Mouse (Mus musculus) CH12.LX (cell line): ENCODE measurements at regions not wholly inside any gene's neighbourhood (a gene's known extent, or its start where the extent isn't known, plus 50 kb on each side); places are given as distances from the start of the nearest gene placed in this dataset.

ENCODE experiments used
- DNase-seq: peaks from one replicate; pipeline ENCODE4 v3.0.0-alpha.2; 2013; ENCODE audit errors: extremely low read depth
- H3K27ac ChIP-seq: 2 replicates; pipeline ENCODE4 v1.5.1; 2012; ENCODE audit warnings: low read depth, mild to moderate bottlenecking, control low read depth, moderate library complexity; ENCODE audit not compliant: insufficient read depth
- H3K27me3 ChIP-seq: replicated peaks from 2 replicates; pipeline ENCODE3; 2012; ENCODE audit warnings: inconsistent platforms
- H3K36me3 ChIP-seq, 2 experiments: replicated peaks in 1 of 2; 2 replicates each; pipeline versions ENCODE3 to v1.6.1; 2012; ENCODE audit warnings: inconsistent platforms in 1 of 2, low read length in 1 of 2, mild to moderate bottlenecking in 1 of 2, mixed read lengths in 1 of 2, moderate library complexity in 1 of 2; ENCODE audit not compliant: control insufficient read depth in 1 of 2, insufficient read depth in 1 of 2
- H3K4me1 ChIP-seq, 2 experiments: 2 replicates each; pipeline ENCODE4 v1.6.1; 2012; ENCODE audit warnings: inconsistent platforms in 1 of 2, moderate library complexity in 1 of 2; ENCODE audit not compliant: insufficient read depth in 2 of 2, control insufficient read depth in 1 of 2
- H3K4me2 ChIP-seq: 2 replicates; pipeline ENCODE4 v1.6.1; 2012; ENCODE audit warnings: low read depth, mild to moderate bottlenecking, control low read depth; ENCODE audit not compliant: poor library complexity, insufficient read depth, severe bottlenecking
- H3K4me3 ChIP-seq, 3 experiments: fragments of 150-350 bp in 1 of 3; sonication (generic) in 1 of 3; replicated peaks in 1 of 3; 2 replicates each; pipeline versions ENCODE3 to v1.5.1; 2011 to 2012; ENCODE audit warnings: low read depth in 2 of 3, low read length in 2 of 3, mild to moderate bottlenecking in 2 of 3, moderate library complexity in 2 of 3, control low read depth in 1 of 3, improper control_type of control experiment in 1 of 3, inconsistent platforms in 1 of 3, mixed read lengths in 1 of 3; ENCODE audit not compliant: poor library complexity in 1 of 3
- H3K79me2 ChIP-seq: replicated peaks from 2 replicates; pipeline ENCODE4 v1.6.1; 2012; ENCODE audit warnings: mild to moderate bottlenecking, moderate library complexity; ENCODE audit not compliant: control insufficient read depth, poor library complexity, insufficient read depth, severe bottlenecking; ENCODE audit errors: extremely low read depth
- H3K9ac ChIP-seq: 2 replicates; pipeline ENCODE4 v1.6.1; 2012; ENCODE audit warnings: low read depth, mild to moderate bottlenecking, control low read depth, moderate library complexity; ENCODE audit not compliant: insufficient read depth
- H3K9me3 ChIP-seq: replicated peaks from 2 replicates; pipeline ENCODE3; 2012; ENCODE audit warnings: low read length, inconsistent platforms, mixed read lengths
- BHLHE40 ChIP-seq: IDR thresholded peaks from 2 replicates; pipeline ENCODE4 v1.6.1; 2011; ENCODE audit warnings: mild to moderate bottlenecking, low read depth, low read length, improper control_type of control experiment
- CHD1 ChIP-seq: IDR thresholded peaks from 2 replicates; pipeline ENCODE4 v1.6.1; 2012; ENCODE audit warnings: low read depth, low read length, improper control_type of control experiment, inconsistent platforms
- E2F4 ChIP-seq: IDR thresholded peaks from 2 replicates; pipeline ENCODE4 v1.6.1; 2011; ENCODE audit warnings: low read depth, low read length, improper control_type of control experiment; ENCODE audit not compliant: insufficient replicate concordance
- GABPA ChIP-seq: IDR thresholded peaks from 2 replicates; pipeline ENCODE4 v1.6.1; 2012; ENCODE audit warnings: low read depth, low read length, improper control_type of control experiment, inconsistent platforms; ENCODE audit not compliant: insufficient replicate concordance
- HCFC1 ChIP-seq: IDR thresholded peaks from 2 replicates; pipeline ENCODE4 v1.6.1; 2012; ENCODE audit warnings: low read depth, mild to moderate bottlenecking, inconsistent platforms, low read length, improper control_type of control experiment
- IRF4 ChIP-seq: IDR thresholded peaks from 2 replicates; pipeline ENCODE4 v1.6.1; 2014; ENCODE audit warnings: low read depth, mild to moderate bottlenecking, inconsistent platforms, low read length, improper control_type of control experiment
- MAZ ChIP-seq: IDR thresholded peaks from 2 replicates; pipeline ENCODE4 v1.6.1; 2012; ENCODE audit warnings: low read depth, mild to moderate bottlenecking, inconsistent platforms, low read length, improper control_type of control experiment, moderate library complexity
- MEF2A ChIP-seq: IDR thresholded peaks from 2 replicates; pipeline ENCODE4 v1.6.1; 2014; ENCODE audit warnings: low read depth, mild to moderate bottlenecking, inconsistent platforms, low read length, improper control_type of control experiment, borderline replicate concordance
- MYC ChIP-seq: IDR thresholded peaks from 2 replicates; pipeline ENCODE4 v1.6.1; 2011; ENCODE audit warnings: low read depth, mild to moderate bottlenecking, improper control_type of control experiment, low read length
- NELFE ChIP-seq: IDR thresholded peaks from 2 replicates; pipeline ENCODE4 v1.6.1; 2011; ENCODE audit warnings: low read depth, low read length, improper control_type of control experiment
- PAX5 ChIP-seq: IDR thresholded peaks from 2 replicates; pipeline ENCODE4 v1.6.1; 2012; ENCODE audit warnings: low read length, inconsistent platforms, mixed read lengths
- POLR2A ChIP-seq: IDR thresholded peaks from 2 replicates; pipeline ENCODE4 v1.6.1; 2011; ENCODE audit warnings: low read depth, mild to moderate bottlenecking, improper control_type of control experiment, low read length
- RCOR1 ChIP-seq: conservative IDR thresholded peaks from 2 replicates; pipeline ENCODE4 v1.6.1; 2012; ENCODE audit warnings: low read depth, mild to moderate bottlenecking, inconsistent platforms, low read length, improper control_type of control experiment
- UBTF ChIP-seq: IDR thresholded peaks from 2 replicates; pipeline ENCODE4 v1.6.1; 2012; ENCODE audit warnings: low read depth, mild to moderate bottlenecking, inconsistent platforms, low read length, improper control_type of control experiment, moderate library complexity
- USF1 ChIP-seq: IDR thresholded peaks from 2 replicates; pipeline ENCODE4 v1.6.1; 2014; ENCODE audit warnings: low read depth, mild to moderate bottlenecking, inconsistent platforms, low read length, improper control_type of control experiment
- USF2 ChIP-seq: conservative IDR thresholded peaks from 2 replicates; pipeline ENCODE4 v1.6.1; 2011; ENCODE audit warnings: low read depth, low read length, improper control_type of control experiment
- ZC3H11A ChIP-seq: IDR thresholded peaks from 2 replicates; pipeline ENCODE4 v1.6.1; 2012; ENCODE audit warnings: low read depth, mild to moderate bottlenecking, inconsistent platforms, low read length, improper control_type of control experiment
- ZNF384 ChIP-seq: IDR thresholded peaks from 2 replicates; pipeline ENCODE4 v1.6.1; 2012; ENCODE audit warnings: low read depth, low read length, improper control_type of control experiment, inconsistent platforms
- dilution Hi-C: fragments of 300-500 bp; cut with MboI; formaldehyde crosslinking; loops from 2 replicates; pipeline ENCODE4 v1.14.3; 2020; ENCODE audit warnings: low sequenced_read_pairs; ENCODE audit not compliant: extremely low pct_unique_long_range_greater_than_20kb, extremely low pct_ligation_motif_present
- in situ Hi-C: fragments of 300-500 bp; cut with MboI; formaldehyde crosslinking; loops from 3 replicates; pipeline ENCODE4 v1.14.3; 2019; ENCODE audit warnings: low sequenced_read_pairs, low pct_ligation_motif_present, low pct_unique_long_range_greater_than_20kb, mixed read lengths

DNA sequence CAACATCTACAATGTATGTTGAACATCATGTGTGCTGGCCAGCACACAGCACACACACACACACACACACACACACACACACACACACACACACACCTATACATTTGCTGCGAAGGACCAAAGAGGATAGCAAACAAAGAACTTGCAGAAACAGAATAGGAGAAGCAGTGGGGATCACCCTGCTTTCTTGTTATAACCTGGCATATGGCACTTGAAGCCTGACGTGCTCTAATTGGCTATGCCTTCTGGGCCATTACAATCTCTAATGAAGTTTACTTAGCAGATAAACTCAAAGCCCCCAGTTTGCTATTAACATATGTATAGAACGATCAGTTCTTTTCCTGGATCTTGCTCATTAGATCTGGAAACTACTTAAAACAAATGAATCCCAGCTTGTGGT, 407.2 kb downstream of the Ipmk start:
- no peak overlapping the region for H3K27ac ChIP-seq
- no peak for DNase-seq
- H3K9me3 ChIP-seq = peaks cover 7% of the 10 kb centered on the region
- H3K36me3 ChIP-seq = no peaks in the 10 kb centered on the region
- H3K27me3 ChIP-seq = no peaks in the 10 kb centered on the region
- H3K4me3 ChIP-seq = no peak overlapping the region
- in situ Hi-C loops = no loop called here
- dilution Hi-C loops = no loop called here
- no peak overlapping the region for H3K4me2 ChIP-seq
- H3K9ac ChIP-seq = no peak overlapping the region
- H3K79me2 ChIP-seq = no peaks in the 10 kb centered on the region
- TF ChIP-seq USF1 (no peak), HCFC1 (no peak), ZNF384 (no peak)
- no peaks in the 10 kb centered on the region for H3K4me1 ChIP-seq

GRCm38 (mm10) chr10:71778903-71779302, 431.3 kb downstream of the Ipmk start:
- Histone ChIP-seq H3K9me3 (peaks cover 6% of the 10 kb centered on the region), H3K4me1 (no peaks in the 10 kb centered on the region), H3K27ac (no peak overlapping the region), H3K9ac (no peak overlapping the region), H3K4me2 (no peak overlapping the region), H3K4me3 (no peak overlapping the region), H3K79me2 (no peaks in the 10 kb centered on the region), H3K27me3 (no peaks in the 10 kb centered on the region), H3K36me3 (no peaks in the 10 kb centered on the region)
- in situ Hi-C loops = no loop called here
- DNase-seq = no peak
- TF ChIP-seq MAZ = no peak
- TF ChIP-seq GABPA = no peak
- no peak for TF ChIP-seq USF2
- no peak for TF ChIP-seq POLR2A
- no peak for TF ChIP-seq BHLHE40
- no peak for TF ChIP-seq ZC3H11A
- TF ChIP-seq MYC = no peak
- TF ChIP-seq NELFE = no peak
- no peak for TF ChIP-seq UBTF
- dilution Hi-C loops = no loop called here

- no peak for DNase-seq
- H3K4me2 ChIP-seq = no peak overlapping the region
- H3K79me2 ChIP-seq = no peaks in the 10 kb centered on the region
- H3K9ac ChIP-seq = no peak overlapping the region
- peaks cover 10% of the 10 kb centered on the region for H3K9me3 ChIP-seq
- no peaks in the 10 kb centered on the region for H3K27me3 ChIP-seq
- dilution Hi-C loops = no loop called here
- no peaks in the 10 kb centered on the region for H3K36me3 ChIP-seq
- no peak overlapping the region for H3K27ac ChIP-seq
- no peak overlapping the region for H3K4me3 ChIP-seq
- in situ Hi-C loops = no loop called here
- no peaks in the 10 kb centered on the region for H3K4me1 ChIP-seq
- TF ChIP-seq RCOR1 (no peak), CHD1 (no peak), MEF2A (no peak), MAZ (no peak), HCFC1 (no peak), IRF4 (no peak), E2F4 (no peak), PAX5 (no peak)
- TF ChIP-seq, all 38 proteins: peak for 0
These were observed 441.7 kb downstream of the Ipmk start for GRCm38 (mm10) chr10:71789241-71789640.
